Mouse (Mus musculus): ENCODE measurements around the gene Ppm1a. TPM values are rescaled to one million over a fixed set of nuclear protein-coding genes. Genes with fewer than 3 reads are reported as not detected.

Gene Ppm1a
- total and polyA plus RNA-seq, 3 experiments, result 111 to 119 TPM; not detected in 1

GRCm38 (mm10) chr12:72760376-72761229, 3.3 kb downstream of the Ppm1a start:
- Histone ChIP-seq H3K4me1 (ENCODE audit: control insufficient read depth in 1 of 2, insufficient read depth in 2 of 2, low read length in 2 of 2) (peaks cover 28 to 29% of the 10 kb centered on the region in 2 experiments), H3K9me3 (replicated peaks; ENCODE audit: insufficient read depth, low read length) (no peaks in the 10 kb centered on the region), H3K9ac (ENCODE audit: control insufficient read depth, low read depth, low read length, poor library complexity, severe bottlenecking) (peak overlapping the region; percentile 97), H3K36me3 (ENCODE audit: control insufficient read depth in 1 of 2, insufficient read depth in 2 of 2, low read length in 2 of 2) (peaks cover 0 to 45% of the 10 kb centered on the region in 2 experiments; a peak in 2 of 4 replicates), H3K27me3 (ENCODE audit: control insufficient read depth in 1 of 2, insufficient read depth in 2 of 2, low read length in 2 of 2) (no peaks in the 10 kb centered on the region), H3K4me3 (ENCODE audit: control insufficient read depth in 1 of 2, insufficient read depth in 1 of 2, low read depth in 2 of 2, low read length in 2 of 2) (peak overlapping the region; percentile 65 to 92), H3K79me2 (ENCODE audit: control insufficient read depth, insufficient read depth, low read length, poor library complexity) (peaks cover 36% of the 10 kb centered on the region), H3K27ac (ENCODE audit: control insufficient read depth, low read depth, low read length) (peak overlapping the region; percentile 88)
- peak; percentile 96 for DNase-seq (ENCODE audit: low read depth, low spot score)
- no peak for TF ChIP-seq UBTF (IDR thresholded peaks at IDR 0.05; ENCODE audit: borderline replicate concordance, insufficient read depth, low read depth, low read length)
- peak; percentile 61 for TF ChIP-seq NELFE (IDR thresholded peaks at IDR 0.05; ENCODE audit: low read depth, low read length)
- TF ChIP-seq CHD2 (IDR thresholded peaks at IDR 0.05; ENCODE audit: low read length), result peak; percentile 28; the same call in 1 of the 2 replicates
- TF ChIP-seq MYC (IDR thresholded peaks at IDR 0.05; ENCODE audit: low read depth, low read length), result peak; percentile 94
- TF ChIP-seq POLR2AphosphoS5 (IDR thresholded peaks at IDR 0.05; ENCODE audit: borderline replicate concordance, low read depth, low read length), result no peak; the same call in 1 of the 2 replicates
- TF ChIP-seq ZC3H11A (IDR thresholded peaks at IDR 0.05; ENCODE audit: low read depth, low read length), result no peak
- peak; percentile 84 for TF ChIP-seq HCFC1 (IDR thresholded peaks at IDR 0.05; ENCODE audit: low read depth, low read length)
- peak; percentile 79 for TF ChIP-seq POLR2AphosphoS2 (IDR thresholded peaks at IDR 0.05; ENCODE audit: low read length)
- TF ChIP-seq RCOR1 (IDR thresholded peaks at IDR 0.05; ENCODE audit: low read depth, low read length), result no peak
- TF ChIP-seq GABPA (IDR thresholded peaks at IDR 0.05; ENCODE audit: low read depth, low read length), result no peak
- no peak; the same call in 1 of the 2 replicates for TF ChIP-seq KAT2A (conservative IDR thresholded peaks at IDR 0.05; ENCODE audit: low read depth, low read length)
- TF ChIP-seq CTCF (IDR thresholded peaks at IDR 0.05 in 2 of 3, conservative IDR thresholded peaks at IDR 0.05 in 1 of 3; ENCODE audit: control insufficient read depth in 1 of 3, insufficient read depth in 1 of 3, low read depth in 2 of 3, low read length in 3 of 3, poor library complexity in 1 of 3, severe bottlenecking in 1 of 3), result no peak
- TF ChIP-seq E2F4 (IDR thresholded peaks at IDR 0.05; ENCODE audit: borderline replicate concordance, low read depth, low read length), result no peak
- TF ChIP-seq BHLHE40 (IDR thresholded peaks at IDR 0.05; ENCODE audit: borderline replicate concordance, low read depth, low read length), result peak; percentile 95
- TF ChIP-seq RAD21 (IDR thresholded peaks at IDR 0.05; ENCODE audit: low read depth, low read length), result no peak
- no peak for TF ChIP-seq TAL1 (IDR thresholded peaks at IDR 0.05; ENCODE audit: low read length)
- TF ChIP-seq TCF12 (IDR thresholded peaks at IDR 0.05; ENCODE audit: low read depth, low read length), result peak; percentile 50
- no peak for TF ChIP-seq JUND (IDR thresholded peaks at IDR 0.05; ENCODE audit: low read depth, low read length)
- TF ChIP-seq ZNF384 (IDR thresholded peaks at IDR 0.05; ENCODE audit: low read depth, low read length), result no peak
- TF ChIP-seq GATA1 (IDR thresholded peaks at IDR 0.05; ENCODE audit: low read depth, low read length), result no peak
- peak; percentile 72 for TF ChIP-seq ETS1 (IDR thresholded peaks at IDR 0.05; ENCODE audit: low read depth, low read length)
- TF ChIP-seq MEF2A (IDR thresholded peaks at IDR 0.05; ENCODE audit: extremely low read depth, insufficient replicate concordance, low read depth, low read length, poor library complexity, severe bottlenecking), result no peak
- TF ChIP-seq EP300 (IDR thresholded peaks at IDR 0.05; ENCODE audit: low read depth in 1 of 2, low read length in 2 of 2), result peak; percentile 4 to 54; a peak in 2 of 4 replicates
- TF ChIP-seq MYB (IDR thresholded peaks at IDR 0.05; ENCODE audit: low read depth, low read length), result no peak
- TF ChIP-seq USF1 (IDR thresholded peaks at IDR 0.05; ENCODE audit: low read depth, low read length), result peak; percentile 95
- peak; percentile 85 to 91 for TF ChIP-seq POLR2A (IDR thresholded peaks at IDR 0.05; ENCODE audit: control insufficient read depth in 1 of 2, insufficient read depth in 1 of 2, low read depth in 1 of 2, low read length in 2 of 2, poor library complexity in 1 of 2)
- peak; percentile 92 for TF ChIP-seq MXI1 (IDR thresholded peaks at IDR 0.05; ENCODE audit: low read depth, low read length)
- peak; percentile 86; the same call in 1 of the 2 replicates for TF ChIP-seq SIN3A (IDR thresholded peaks at IDR 0.05; ENCODE audit: low read length)
- peak; percentile 65 for TF ChIP-seq TBP (IDR thresholded peaks at IDR 0.05; ENCODE audit: low read depth, low read length)
- TF ChIP-seq MAZ (IDR thresholded peaks at IDR 0.05; ENCODE audit: low read depth, low read length), result peak; percentile 84; the same call in 1 of the 2 replicates
- TF ChIP-seq ELF1 (IDR thresholded peaks at IDR 0.05; ENCODE audit: low read depth, low read length), result peak; percentile 86
- 0 out of 2 replicates have a peak, but pooled peaks have one; percentile 52 for TF ChIP-seq ZMIZ1 (IDR thresholded peaks at IDR 0.05; ENCODE audit: low read depth, low read length)
- peak; percentile 91 for TF ChIP-seq MAX (IDR thresholded peaks at IDR 0.05; ENCODE audit: low read length)
- peak; percentile 37 to 68; a peak in 2 of 4 replicates for TF ChIP-seq USF2 (IDR thresholded peaks at IDR 0.05; ENCODE audit: borderline replicate concordance in 1 of 2, insufficient read depth in 1 of 2, low read depth in 1 of 2, low read length in 2 of 2)
- no peak for TF ChIP-seq MAFK (IDR thresholded peaks at IDR 0.05; ENCODE audit: borderline replicate concordance, low read depth, low read length)
